Mouse (Mus musculus): ENCODE data around the gene Trim28.

Gene Trim28

DNA sequence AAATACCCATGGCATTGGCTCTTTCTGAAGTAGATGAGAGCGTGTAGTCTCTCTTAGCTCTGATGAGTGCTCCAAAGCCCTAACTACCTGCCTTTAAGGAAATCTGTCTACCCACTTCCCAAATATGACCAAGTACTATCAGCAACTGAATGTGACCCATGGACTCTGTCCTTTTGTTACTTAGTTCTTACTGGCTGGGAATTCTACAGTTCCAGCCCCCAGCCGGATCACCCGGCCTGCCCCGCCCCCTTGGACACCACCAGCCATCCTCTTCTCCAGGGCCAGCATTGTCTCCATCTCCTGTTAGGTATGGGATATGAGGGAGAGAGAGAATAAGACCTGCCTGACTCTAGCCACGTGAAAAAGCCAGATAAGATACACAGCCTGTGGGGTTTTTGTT lies 861 bp upstream of the Trim28 start, which contains the start of gene Slc27a5:
Gene Slc27a5, minus strand, starts transcription at position 140 of the 400 bp plus-strand sequence.
- no peak for DNase-seq (ENCODE audit: low spot score)

DNA sequence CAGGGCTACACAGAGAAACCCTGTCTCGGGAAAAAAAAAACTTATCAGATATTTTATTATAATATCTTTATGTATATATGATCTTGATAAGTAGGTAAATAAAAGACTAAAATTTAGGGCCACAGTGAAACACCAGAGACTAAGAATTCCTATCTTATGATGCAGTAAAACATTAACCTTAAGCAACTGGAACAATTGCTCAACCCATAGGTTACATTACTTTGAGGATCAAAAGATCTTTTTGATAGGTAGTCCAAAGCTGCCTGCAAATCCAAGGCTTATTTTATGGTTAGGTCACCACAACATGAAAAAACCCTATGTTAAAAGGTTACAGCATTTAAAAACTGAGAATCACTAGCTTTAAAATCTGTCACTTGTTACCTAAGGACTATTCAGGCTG lies 2.7 kb downstream of the Trim28 start:
- no peak for DNase-seq (ENCODE audit: low spot score)

DNA sequence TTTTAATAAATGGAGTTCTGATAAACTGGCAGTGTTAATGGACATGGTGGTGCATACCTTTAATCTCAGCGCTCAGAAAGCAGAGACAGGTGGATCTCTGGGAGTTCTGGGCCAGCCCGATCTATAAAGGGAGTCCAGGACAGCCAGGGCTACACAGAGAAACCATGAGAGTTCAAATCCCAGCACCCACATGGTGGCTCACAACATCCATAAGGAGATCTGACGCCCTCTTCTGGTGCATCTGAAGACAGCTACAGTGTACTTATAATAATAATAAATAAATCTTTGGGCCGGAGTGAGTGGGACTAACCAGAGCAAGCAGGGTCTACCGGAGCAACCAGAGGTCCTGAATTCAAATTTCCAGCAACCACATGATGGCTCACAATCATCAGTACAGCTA lies 4.5 kb downstream of the Trim28 start:
- DNase-seq (ENCODE audit: low spot score), result no peak

DNA sequence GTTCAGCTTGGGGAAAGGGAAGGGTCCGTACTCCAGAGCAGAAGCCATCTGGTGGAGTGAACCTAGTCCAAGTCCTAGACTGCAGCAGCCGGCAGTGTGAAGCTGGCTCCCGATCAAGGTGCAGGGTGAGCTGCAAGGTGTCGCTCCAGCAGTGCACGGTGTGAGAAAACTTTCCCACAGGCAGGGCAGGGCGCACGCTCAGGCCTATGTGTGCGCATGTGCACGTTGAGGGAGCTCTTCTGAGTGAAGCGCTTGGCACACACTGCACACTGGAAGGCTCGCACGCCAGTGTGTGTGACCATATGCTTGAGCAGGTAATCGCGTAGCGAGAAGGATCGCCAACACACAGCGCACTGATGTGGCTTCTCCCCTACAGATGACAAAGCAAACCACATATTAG lies 7.1 kb downstream of the Trim28 start:
- DNase-seq (ENCODE audit: low spot score), result no peak

DNA sequence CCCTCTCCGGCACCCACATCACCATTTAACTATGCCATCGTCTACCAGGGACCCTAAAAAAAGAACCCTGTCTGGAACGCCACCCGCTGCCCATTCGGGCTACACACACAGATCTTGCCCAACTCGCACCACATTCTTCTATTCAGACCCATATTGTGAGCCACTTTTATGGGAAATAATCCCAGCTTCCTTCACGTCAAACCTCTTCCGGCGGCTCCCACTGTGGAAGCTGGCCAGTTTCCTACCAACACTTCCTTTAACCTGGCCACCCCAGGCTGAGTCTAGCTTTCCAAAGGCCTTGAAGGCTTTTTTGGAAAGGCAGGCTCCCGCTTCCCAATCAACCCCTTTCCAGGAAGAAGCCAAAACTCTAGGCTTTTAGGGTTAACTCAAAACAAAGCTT lies 7.6 kb downstream of the Trim28 start:
- no peak for DNase-seq (ENCODE audit: low spot score)

DNA sequence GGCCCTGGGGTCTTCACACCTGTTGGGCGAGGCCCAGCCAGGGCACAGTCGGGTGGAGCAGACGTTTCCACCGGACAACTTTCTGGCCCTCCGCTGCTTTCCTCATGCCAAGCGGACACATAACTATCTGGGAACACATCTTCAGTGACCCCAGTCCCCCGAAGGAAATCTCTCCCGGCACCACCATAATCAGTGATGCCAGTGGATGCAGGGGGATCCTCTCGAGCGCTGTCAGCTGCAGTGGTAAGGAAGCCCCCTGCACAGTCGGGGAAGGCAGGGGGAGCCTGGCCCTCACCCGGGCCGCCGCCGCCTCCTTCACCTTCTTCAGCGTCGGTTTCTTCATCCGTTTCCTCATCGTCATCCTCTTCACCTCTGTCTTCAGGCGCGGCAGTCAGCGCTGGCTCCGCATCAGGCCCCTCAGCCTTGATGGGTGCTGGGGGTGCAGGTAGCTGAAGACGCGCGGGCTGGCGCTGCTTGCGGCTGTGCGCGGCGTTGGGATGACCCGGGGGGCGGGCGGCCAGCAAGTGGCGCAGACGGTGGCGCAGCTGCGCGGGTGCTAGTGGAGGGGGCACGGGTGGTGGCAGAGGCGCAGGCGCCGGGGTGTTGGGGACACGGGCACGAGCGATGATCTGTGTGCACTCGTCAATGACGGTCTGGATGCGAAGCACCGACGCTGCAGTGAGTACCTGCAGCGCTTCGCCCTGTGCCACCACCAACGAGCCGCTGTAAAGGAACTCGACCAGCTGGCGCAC lies 8.6 kb downstream of the Trim28 start:
- DNase-seq (ENCODE audit: low spot score), result no peak

DNA sequence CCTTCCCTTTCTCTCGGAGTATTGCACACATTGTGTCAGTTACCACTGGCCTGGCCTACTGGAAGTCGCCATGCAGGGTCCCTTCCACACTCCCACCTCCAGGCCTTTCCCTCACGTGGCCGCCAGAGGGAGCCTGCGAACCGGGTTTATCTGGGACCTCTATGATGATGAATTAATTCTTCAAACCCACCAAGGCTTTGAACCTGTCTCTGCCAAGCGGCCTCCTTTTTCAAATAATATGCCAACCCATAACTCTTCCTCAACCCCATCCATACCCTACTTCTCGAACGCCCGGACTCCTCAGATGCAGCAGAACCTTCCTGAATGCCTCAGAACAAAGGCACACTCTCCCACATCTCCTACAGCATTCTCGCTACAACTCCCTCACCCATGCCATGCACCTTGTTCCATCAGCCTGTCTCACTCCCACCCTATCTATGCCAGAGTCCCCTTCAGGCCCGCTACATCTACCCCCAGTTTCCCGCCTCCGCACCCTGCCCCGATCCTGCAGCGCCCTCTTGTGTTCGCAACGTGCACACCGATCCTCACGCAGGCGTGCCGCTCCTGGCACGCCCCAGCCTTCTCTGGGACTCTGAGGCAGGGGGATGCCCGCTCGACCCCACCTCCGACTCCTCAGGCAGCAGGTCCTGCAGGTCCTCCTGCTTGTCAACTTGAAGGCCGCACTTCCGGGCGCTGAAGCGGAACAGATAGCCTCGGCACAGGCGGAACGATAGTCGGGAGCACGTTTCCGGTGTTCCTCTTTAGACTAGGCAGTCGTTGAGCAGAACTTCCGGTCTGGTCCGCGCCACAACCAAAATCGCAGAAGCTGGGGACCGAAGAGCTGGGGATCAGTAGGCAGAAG lies 10.5 kb downstream of the Trim28 start:
- DNase-seq (ENCODE audit: low spot score), result peak; percentile 91

DNA sequence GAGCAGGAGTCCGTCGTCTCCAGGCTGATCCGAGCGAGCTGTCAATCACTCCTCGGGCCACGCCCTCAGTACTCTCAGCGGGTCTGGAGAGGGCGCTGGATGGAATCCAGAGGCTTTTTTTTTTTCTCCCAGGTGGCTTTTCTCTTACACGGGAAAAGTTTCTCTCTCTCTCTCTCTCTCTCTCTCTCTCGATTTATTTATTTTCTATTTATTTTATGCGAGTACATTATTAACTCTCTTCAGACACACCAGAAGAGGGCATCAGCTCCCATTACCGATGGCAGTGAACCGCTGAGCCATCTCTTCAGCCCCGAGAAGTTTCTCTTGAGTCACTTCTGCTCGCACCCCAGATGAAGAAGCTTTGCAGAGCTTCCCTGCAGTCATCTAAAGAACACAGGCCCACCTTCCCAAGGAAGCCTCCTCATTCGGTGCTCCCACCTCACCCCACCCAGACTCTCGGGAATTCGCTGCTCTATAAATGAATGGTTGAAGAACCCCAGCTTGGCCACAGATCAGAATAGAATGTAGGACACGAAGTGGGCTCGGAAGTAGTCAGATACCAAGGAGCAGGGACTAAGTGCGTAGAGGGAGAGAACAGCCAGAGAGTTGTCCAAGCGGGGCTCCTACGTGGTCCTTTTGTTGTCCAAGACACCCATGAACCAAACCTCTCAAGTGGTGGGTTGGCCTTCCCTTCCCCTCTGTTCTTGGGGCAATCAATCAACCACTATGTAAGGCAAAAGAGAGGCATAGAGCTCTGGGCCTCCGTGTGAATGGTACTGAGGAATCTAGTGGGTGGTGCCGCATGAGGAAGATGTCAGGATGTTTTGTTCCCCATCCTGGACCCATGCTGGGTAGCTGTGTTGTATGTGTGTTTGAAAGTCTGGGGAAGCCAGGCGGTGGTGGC lies 11.3 kb downstream of the Trim28 start, which contains the start of gene Zbtb45:
Gene Zbtb45, minus strand, starts transcription at position 30 of the 904 bp plus-strand sequence.
- no peak for DNase-seq (ENCODE audit: low spot score)

DNA sequence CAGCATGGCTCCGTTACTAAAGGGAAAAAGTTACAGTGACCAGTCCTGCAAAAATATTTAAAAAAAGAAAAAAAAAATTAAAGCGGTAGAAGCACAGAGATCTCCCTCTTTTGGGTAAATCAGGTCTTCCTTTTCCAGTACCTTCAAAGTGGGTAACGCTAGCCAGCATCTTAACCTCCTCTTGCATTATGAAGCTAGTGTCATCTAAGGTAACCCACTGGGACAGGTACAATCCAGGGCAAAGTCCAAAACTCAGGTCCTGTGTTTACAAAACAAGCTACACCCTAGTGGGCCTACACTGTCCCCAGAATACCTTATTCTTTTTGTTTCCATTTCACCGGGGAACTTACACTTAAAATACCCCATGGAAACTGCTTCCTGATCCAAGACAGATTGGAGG lies 14.8 kb downstream of the Trim28 start:
- DNase-seq (ENCODE audit: low spot score), result no peak

DNA sequence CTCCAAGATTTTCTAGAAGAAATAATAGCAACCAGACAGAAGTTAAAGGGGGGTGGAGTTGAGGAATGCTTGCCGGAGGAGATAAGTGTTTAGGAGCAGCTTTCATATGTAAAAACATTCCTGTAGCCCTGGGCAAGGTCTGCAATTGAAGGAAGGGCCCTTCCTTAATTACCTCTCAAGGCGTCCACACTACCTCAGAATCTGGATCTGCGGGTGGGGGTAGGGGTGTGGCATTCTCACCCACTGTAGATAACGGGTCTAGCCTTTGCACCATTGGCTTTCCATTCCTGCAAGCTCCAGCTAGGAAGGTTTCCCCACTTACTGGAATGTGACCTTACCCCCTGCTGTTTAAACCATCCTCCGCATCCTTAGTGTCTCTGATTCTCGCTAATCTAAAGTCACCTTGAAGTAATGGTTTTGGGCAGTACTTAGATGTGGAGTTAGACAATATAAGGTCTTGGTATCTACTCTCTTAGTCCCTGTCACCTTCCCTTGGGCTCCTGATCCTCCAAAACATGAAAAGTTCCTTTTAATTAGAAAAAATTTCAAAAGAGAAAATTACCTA lies 15.4 kb downstream of the Trim28 start:
- no peak for DNase-seq (ENCODE audit: low spot score)

DNA sequence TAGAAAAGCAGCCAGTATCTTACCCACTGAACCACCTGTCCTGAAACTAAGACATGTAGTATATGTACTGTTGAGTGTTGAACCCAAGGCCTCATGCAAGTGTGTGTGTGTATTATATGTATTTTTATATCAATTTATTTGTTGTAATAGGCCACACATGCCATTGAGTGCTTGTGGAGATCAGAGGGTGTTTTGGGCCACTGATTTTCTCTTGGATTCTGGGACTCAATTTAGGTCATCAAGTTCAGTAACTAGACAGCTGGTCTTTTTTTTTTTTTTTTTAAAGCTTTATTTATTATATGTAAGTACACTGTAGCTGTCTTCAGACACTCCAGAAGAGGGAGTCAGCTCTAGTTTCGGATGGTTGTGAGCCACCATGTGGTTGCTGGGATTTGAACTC lies 16.3 kb downstream of the Trim28 start:
- DNase-seq (ENCODE audit: low spot score), result no peak

DNA sequence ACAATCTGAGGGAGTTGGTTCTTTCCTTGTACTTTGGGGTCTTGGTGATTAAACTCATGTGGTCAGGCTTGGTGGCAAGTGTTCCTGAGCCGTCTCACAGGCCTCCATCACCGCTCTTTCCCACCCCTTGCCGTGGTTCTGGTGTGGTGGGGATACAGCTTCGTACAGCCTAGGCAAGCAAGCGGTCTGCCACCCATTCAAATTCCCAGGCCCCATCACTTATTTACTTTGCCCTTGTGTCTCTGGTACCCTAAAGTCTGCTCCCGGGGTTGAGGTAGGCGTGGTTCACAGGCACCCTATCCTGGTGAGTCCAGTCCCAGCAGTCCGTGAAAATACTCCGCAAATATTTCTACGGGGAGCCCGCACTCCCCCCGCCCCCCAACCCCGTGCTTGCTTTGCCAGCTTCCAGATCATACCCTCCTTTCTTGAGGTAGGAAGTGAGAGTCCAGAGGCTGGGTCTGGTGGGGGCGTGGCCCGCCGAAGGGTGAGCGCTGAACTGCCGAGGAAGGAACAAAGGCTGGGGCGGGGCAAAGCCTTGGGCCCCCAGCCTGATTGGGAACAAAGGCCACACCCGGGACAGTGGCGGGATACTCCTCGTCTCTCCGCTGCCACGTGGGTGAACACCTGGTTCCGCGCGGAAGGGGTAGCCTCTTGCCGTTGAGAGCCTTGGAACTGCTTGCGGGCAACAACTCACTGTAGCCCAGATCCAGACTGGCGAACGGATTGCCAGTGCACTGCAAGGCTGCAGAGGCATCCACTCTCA lies 24.0 kb downstream of the Trim28 start:
- DNase-seq (ENCODE audit: low spot score), result peak; percentile 84

DNA sequence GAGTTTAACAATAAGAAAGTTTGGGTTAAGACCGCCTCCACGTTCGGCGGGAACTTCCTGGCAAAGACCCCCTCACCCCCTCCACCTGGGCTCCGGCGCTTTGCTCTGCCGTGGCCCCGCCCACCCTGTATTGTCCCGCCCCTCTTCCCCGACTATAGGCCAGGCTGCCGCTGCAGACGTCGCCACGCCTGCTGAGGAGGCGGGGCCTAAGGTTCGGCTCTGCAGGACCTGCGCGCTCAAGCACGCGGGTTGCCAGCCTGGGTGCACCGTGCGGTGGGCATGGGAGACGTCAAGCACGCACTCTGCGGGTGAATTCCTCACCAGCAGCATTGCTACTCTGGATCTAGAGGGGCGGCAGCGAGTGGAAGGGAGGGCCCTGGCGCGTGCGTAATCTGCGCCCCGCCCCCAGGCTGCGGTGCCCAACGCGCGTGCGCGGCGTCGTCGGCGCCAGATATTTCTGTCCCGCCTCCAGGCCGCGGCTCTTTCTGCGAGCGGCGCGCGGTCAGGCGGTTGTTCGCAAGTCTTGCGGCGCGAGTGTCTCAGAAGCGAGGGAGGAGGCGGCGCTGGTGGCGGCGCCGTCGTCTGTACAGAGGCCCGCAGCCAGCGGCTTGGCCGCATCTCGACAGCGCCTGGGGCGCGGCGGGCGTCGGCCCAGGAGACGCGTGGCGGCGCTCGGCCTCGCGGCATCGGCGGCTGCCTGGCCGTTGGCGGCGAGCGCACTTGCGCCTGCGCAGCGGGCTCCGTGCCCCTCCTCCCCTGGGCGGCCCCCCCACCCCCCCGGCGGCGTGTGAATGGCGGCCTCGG lies 25.2 kb downstream of the Trim28 start:
- DNase-seq (ENCODE audit: low spot score), result peak; percentile 97

DNA sequence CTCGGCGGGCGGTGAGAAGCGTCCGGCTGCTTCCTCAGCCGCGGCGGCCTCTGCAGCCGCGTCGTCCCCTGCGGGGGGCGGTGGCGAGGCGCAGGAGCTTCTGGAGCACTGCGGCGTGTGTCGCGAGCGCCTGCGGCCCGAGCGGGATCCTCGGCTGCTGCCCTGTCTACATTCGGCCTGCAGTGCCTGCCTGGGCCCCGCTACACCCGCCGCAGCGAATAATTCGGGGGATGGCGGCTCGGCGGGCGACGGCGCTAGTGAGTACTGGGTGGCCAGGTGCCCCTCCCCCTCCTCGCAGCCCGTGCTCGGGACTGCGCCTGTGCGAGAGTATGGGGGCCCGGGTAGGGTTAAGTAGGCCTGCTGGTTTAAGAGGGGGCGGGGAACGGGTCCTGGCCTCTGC lies 25.9 kb downstream of the Trim28 start:
- peak; percentile 90 for DNase-seq (ENCODE audit: low spot score)

DNA sequence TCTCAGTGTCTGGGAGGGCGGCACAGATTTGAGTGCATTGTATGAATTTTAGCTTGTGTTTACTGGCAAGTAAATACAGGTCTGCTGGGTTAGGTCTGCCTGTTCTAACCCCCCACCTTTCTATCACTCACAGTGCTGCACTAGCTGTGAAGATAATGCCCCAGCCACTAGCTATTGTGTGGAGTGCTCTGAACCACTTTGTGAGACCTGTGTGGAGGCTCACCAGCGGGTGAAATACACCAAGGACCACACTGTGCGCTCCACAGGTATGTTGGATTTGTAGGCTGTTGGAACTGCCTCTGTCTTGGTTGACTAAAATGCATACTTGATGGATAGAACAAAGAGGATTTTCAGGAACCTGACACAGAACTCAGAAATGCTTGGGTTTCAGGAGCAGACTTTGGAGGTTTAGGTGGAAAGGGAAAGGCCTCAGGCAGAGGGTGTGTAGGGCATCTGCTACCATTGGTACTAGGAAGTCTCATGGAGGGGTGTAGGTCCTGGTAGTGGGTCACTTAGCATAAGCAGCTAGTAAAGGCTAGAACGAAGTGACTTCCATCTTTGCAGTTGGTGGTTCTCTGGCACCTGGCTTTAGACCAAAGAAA lies 26.7 kb downstream of the Trim28 start:
- no peak for DNase-seq (ENCODE audit: low spot score)

DNA sequence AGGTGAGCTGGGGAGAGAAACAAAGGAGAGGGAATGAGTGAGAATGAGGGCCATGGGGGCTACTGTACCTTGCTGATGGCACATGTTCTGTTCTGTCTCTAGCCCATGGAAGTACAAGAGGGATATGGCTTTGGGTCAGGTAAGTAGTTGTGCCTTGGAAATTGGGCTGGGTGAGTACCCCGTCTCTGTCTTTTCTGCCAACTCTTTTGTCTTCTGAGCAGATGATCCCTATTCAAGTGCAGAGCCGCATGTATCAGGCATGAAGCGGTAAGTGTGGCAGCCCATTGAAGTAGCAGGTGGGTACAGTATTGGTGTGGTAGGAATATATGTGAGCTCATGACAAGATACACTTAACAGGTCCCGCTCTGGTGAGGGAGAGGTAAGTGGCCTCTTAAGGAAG lies 30.1 kb downstream of the Trim28 start:
- DNase-seq (ENCODE audit: low spot score), result no peak

DNA sequence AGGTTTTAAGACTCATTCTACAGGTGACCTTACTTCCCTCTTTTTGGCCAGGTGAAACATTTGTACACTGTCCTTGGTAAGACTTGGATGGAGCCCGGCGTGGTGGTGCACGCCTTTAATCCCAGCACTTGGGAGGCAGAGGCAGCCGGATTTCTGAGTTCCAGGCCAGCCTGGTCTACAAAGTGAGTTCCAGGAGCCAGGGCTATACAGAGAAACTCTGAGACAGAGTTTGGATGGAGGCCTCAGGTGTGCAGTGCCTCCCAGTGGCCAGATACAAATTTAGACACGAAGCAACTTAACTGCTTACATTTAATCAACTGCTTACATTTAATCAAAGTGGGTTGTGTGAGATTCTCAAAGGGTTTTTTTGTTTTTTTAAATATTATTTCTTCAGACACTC lies 32.2 kb downstream of the Trim28 start:
- no peak for DNase-seq (ENCODE audit: low spot score)

DNA sequence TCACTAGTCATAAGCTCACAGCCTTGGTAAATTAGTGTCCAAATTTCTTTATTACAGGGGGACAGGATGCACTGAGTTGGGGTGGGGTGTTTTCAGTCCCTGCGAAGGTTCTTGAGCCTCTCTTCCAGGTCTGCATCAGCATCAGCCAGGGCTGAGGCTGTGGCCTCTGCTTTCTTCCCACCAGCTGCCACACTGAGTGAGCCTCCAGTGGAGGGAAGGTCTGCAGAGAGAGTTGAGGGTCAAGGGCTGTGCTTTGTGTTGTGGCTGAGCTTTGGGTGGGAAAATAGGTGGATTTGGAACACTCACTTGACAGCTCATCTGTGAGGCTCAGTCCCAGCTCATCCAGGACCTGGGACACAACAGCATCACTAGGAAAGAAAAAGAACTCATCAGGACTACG lies 33.1 kb downstream of the Trim28 start:
- DNase-seq (ENCODE audit: low spot score), result no peak

DNA sequence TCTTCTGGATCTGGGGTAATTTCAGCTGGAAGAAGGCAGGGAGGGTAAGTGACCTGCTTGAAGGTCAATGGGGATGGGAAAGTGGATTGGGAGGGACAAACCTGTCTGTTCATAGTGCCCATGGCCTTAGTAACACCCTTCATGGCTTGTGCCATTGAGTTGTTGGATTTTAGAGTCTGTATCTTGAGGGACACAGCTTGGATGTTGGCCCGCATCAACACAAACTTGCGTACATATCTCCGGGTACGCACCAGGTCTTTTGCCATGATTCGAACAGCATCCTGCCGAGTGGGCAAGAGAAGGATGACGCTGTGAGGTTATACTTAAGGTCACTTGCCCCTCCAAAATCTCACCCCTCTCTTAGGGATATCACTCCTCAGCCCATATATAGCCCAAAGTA lies 33.6 kb downstream of the Trim28 start:
- DNase-seq (ENCODE audit: low spot score), result no peak

All from testis, postnatal 10 days (tissue).